Mouse (Mus musculus) left cerebral cortex, adult 9 months (tissue): ENCODE results near the gene Rassf1.
A peak's percentile ranks its signal among the peaks of the same experiment; 100 is the strongest.
"Not testable (repeated sequence)": the region's sequence is repeated elsewhere in the genome, so short reads cannot be mapped to it uniquely, and the experiment has no call there.

Experiments
- DNase-seq, 2 experiments: peaks; one replicate each; pipeline ENCODE4 v3.0.0; 2022; ENCODE audit warnings: low spot score in 2 of 2

Rassf1 gene

GRCm38 (mm10) chr9:107556346-107556745 lies 5.0 kb downstream of the Rassf1 start:
- no peak for DNase-seq

- DNase-seq = peak; percentile 92 to 96
Observed at GRCm38 (mm10) chr9:107563029-107563581, 11.8 kb downstream of the Rassf1 start, which contains the start of gene Tusc2. TSS of gene Tusc2 (plus strand) at chr9:107563255.

- not testable (repeated sequence) for DNase-seq
Observed at GRCm38 (mm10) chr9:107565556-107565955, 14.2 kb downstream of the Rassf1 start.

- peak in 1 of 2 experiments; percentile 79 for DNase-seq
Observed at GRCm38 (mm10) chr9:107566041-107566709, 14.8 kb downstream of the Rassf1 start.

GRCm38 (mm10) chr9:107566855-107567254 lies 15.5 kb downstream of the Rassf1 start:
- DNase-seq = no peak

GRCm38 (mm10) chr9:107567702-107568319 lies 16.5 kb downstream of the Rassf1 start, which contains the start of gene Hyal2:
TSS of gene Hyal2 (plus strand) at chr9:107567945.
- DNase-seq = no peak

- peak in 1 of 2 experiments; percentile 82 for DNase-seq
Observed at GRCm38 (mm10) chr9:107568331-107569261, 17.2 kb downstream of the Rassf1 start.

- no peak for DNase-seq
Observed at GRCm38 (mm10) chr9:107569270-107569669, 17.9 kb downstream of the Rassf1 start.

GRCm38 (mm10) chr9:107570016-107570415 lies 18.7 kb downstream of the Rassf1 start:
- DNase-seq = no peak

- DNase-seq = no peak
Observed at GRCm38 (mm10) chr9:107570845-107571244, 19.5 kb downstream of the Rassf1 start.

GRCm38 (mm10) chr9:107571534-107572326 lies 20.4 kb downstream of the Rassf1 start:
- DNase-seq = no peak

GRCm38 (mm10) chr9:107572327-107572662 lies 20.9 kb downstream of the Rassf1 start:
- DNase-seq = no peak

- DNase-seq = not testable (repeated sequence)
Observed at GRCm38 (mm10) chr9:107573774-107574173, 22.4 kb downstream of the Rassf1 start.

- no peak for DNase-seq
Observed at GRCm38 (mm10) chr9:107575579-107576356, 24.4 kb downstream of the Rassf1 start.

- DNase-seq = no peak
Observed at GRCm38 (mm10) chr9:107576357-107577107, 25.2 kb downstream of the Rassf1 start, which contains the start of gene Hyal1. TSS of gene Hyal1 (plus strand) at chr9:107576927.

- no peak for DNase-seq
Observed at GRCm38 (mm10) chr9:107577871-107578270, 26.5 kb downstream of the Rassf1 start.

GRCm38 (mm10) chr9:107578587-107578986 lies 27.2 kb downstream of the Rassf1 start, which contains the start of gene Naa80:
TSS of gene Naa80 (plus strand) at chr9:107578887.
- no peak for DNase-seq

GRCm38 (mm10) chr9:107579023-107579900 lies 27.9 kb downstream of the Rassf1 start:
- DNase-seq = no peak
